Mouse (Mus musculus) hindbrain, embryonic 10.5 days (tissue): Measurements from ENCODE around the gene Pcnx3. TPM values are rescaled to one million over a fixed set of nuclear protein-coding genes. Genes with fewer than 3 reads are reported as not detected.

Source experiments
- DNase-seq: peaks from one replicate; pipeline ENCODE4 v3.0.0-alpha.2; 2017; ENCODE audit warnings: low spot score
- H3K27ac ChIP-seq: fragments of 300-500 bp; sonication (generic); 2 replicates; pipeline ENCODE4 v1.5.1; 2016; ENCODE audit warnings: mild to moderate bottlenecking, moderate library complexity
- H3K27me3 ChIP-seq: fragments of 300-500 bp; sonication (generic); 2 replicates; pipeline ENCODE4 v1.6.1; 2016; ENCODE audit warnings: mild to moderate bottlenecking; ENCODE audit not compliant: poor library complexity, insufficient read depth, severe bottlenecking
- H3K36me3 ChIP-seq: fragments of 300-500 bp; sonication (generic); 2 replicates; pipeline ENCODE4 v1.6.1; 2016; ENCODE audit warnings: mild to moderate bottlenecking, moderate library complexity
- H3K4me1 ChIP-seq: fragments of 300-500 bp; sonication (generic); replicated peaks from 2 replicates; pipeline ENCODE4 v1.6.1; 2016; ENCODE audit warnings: mild to moderate bottlenecking
- H3K4me3 ChIP-seq: fragments of 300-500 bp; sonication (generic); 2 replicates; pipeline ENCODE4 v1.5.1; 2016; ENCODE audit warnings: mild to moderate bottlenecking, moderate library complexity
- H3K9me3 ChIP-seq: fragments of 300-500 bp; sonication (generic); 2 replicates; pipeline ENCODE4 v1.6.1; 2016; ENCODE audit warnings: mild to moderate bottlenecking, moderate library complexity
- WGBS: fragments of 180-500 bp; shearing (Covaris S2); methylation state at CpG from one replicate; pipeline ENCODE4 v1.1.7; 2016; 5-methylcytosine and 5-hydroxymethylcytosine counted together
- polyA plus RNA-seq: library from polyadenylated mRNA; unstranded; fragments of >200 nt; fragmentation: Nextera tagmentation; extraction: Ambion mirVana; gene quantifications from 2 replicates; pipeline ENCODE4 v1.2.1, GENCODE M21; 2016

Pcnx3 gene
- polyA plus RNA-seq, 1 experiment from 2014 or later: 30.8 TPM

- no peak for DNase-seq
- H3K27me3 ChIP-seq: peaks cover 7% of the 10 kb centered on the region
- 71% methylated on average over 7 of the region's 7 CpGs for WGBS
- H3K4me3 ChIP-seq: peak overlapping the region; percentile 50
- H3K36me3 ChIP-seq: peaks cover 74% of the 10 kb centered on the region
- peaks cover 59% of the 10 kb centered on the region for H3K4me1 ChIP-seq
- H3K27ac ChIP-seq: peak overlapping the region; percentile 3; the same call in 1 of the 2 replicates
- no peaks in the 10 kb centered on the region for H3K9me3 ChIP-seq
These were observed 35.8 kb upstream of the Pcnx3 start for GRCm38 (mm10) chr19:5724549-5724941.

- Histone ChIP-seq H3K9me3 (no peaks in the 10 kb centered on the region), H3K27me3 (peaks cover 7% of the 10 kb centered on the region), H3K4me3 (peak overlapping the region; percentile 50; the same call in 1 of the 2 replicates), H3K27ac (peak overlapping the region; percentile 46; the same call in 1 of the 2 replicates), H3K36me3 (peaks cover 79% of the 10 kb centered on the region), H3K4me1 (peaks cover 56% of the 10 kb centered on the region)
- 71% methylated on average over 4 of the region's 4 CpGs for whole genome bisulfite sequencing
- no peak for DNase-seq
These were observed 35.3 kb upstream of the Pcnx3 start for GRCm38 (mm10) chr19:5723934-5724548.

GRCm38 (mm10) chr19:5722848-5723425, 34.2 kb upstream of the Pcnx3 start:
- Histone ChIP-seq H3K9me3 (no peaks in the 10 kb centered on the region), H3K36me3 (peaks cover 90% of the 10 kb centered on the region), H3K27ac (no peak overlapping the region), H3K27me3 (peaks cover 7% of the 10 kb centered on the region), H3K4me3 (peak overlapping the region; percentile 13; the same call in 1 of the 2 replicates), H3K4me1 (peaks cover 44% of the 10 kb centered on the region)
- no peak for DNase-seq
- 90% methylated on average over 7 of the region's 7 CpGs for WGBS

- peaks cover 41% of the 10 kb centered on the region for H3K4me1 ChIP-seq
- no peak overlapping the region for H3K4me3 ChIP-seq
- WGBS: 86% methylated on average over 6 of the region's 6 CpGs
- peaks cover 7% of the 10 kb centered on the region; the same call in 1 of the 2 replicates for H3K27me3 ChIP-seq
- no peaks in the 10 kb centered on the region for H3K9me3 ChIP-seq
- DNase-seq: no peak
- no peak overlapping the region for H3K27ac ChIP-seq
- H3K36me3 ChIP-seq: peaks cover 94% of the 10 kb centered on the region
These were observed 32.5 kb upstream of the Pcnx3 start for GRCm38 (mm10) chr19:5721233-5721632.

GRCm38 (mm10) chr19:5716955-5717354, 28.2 kb upstream of the Pcnx3 start:
- WGBS: 66% methylated on average over 10 of the region's 10 CpGs
- Histone ChIP-seq H3K27me3 (peaks cover 16% of the 10 kb centered on the region; the same call in 1 of the 2 replicates), H3K4me1 (peaks cover 43% of the 10 kb centered on the region), H3K4me3 (peak overlapping the region; percentile 9; the same call in 1 of the 2 replicates), H3K9me3 (no peaks in the 10 kb centered on the region), H3K27ac (no peak overlapping the region), H3K36me3 (peaks cover 76% of the 10 kb centered on the region)
- no peak for DNase-seq

- Histone ChIP-seq H3K36me3 (peaks cover 76% of the 10 kb centered on the region), H3K4me3 (peak overlapping the region; percentile 35), H3K9me3 (no peaks in the 10 kb centered on the region), H3K27ac (0 out of 2 replicates have a peak overlapping the region, but pooled peaks have one; percentile 16), H3K27me3 (peaks cover 16% of the 10 kb centered on the region; the same call in 1 of the 2 replicates), H3K4me1 (peaks cover 42% of the 10 kb centered on the region)
- DNase-seq: peak; percentile 56
- WGBS: 17% methylated on average over 43 of the region's 43 CpGs
These were observed 27.3 kb upstream of the Pcnx3 start for GRCm38 (mm10) chr19:5715793-5716688.

- no peak overlapping the region for H3K27ac ChIP-seq
- peaks cover 43% of the 10 kb centered on the region for H3K4me1 ChIP-seq
- no peak for DNase-seq
- WGBS: 9% methylated on average over 2 of the region's 2 CpGs
- no peaks in the 10 kb centered on the region for H3K9me3 ChIP-seq
- no peak overlapping the region for H3K4me3 ChIP-seq
- peaks cover 74% of the 10 kb centered on the region for H3K36me3 ChIP-seq
- peaks cover 16% of the 10 kb centered on the region; the same call in 1 of the 2 replicates for H3K27me3 ChIP-seq
These were observed 25.0 kb upstream of the Pcnx3 start for GRCm38 (mm10) chr19:5713730-5714129.

GRCm38 (mm10) chr19:5713255-5713654, 24.5 kb upstream of the Pcnx3 start:
- no peak overlapping the region for H3K27ac ChIP-seq
- H3K27me3 ChIP-seq: peaks cover 16% of the 10 kb centered on the region; the same call in 1 of the 2 replicates
- DNase-seq: no peak
- H3K9me3 ChIP-seq: no peaks in the 10 kb centered on the region
- H3K36me3 ChIP-seq: peaks cover 74% of the 10 kb centered on the region
- 75% methylated on average over 5 of the region's 5 CpGs for WGBS
- H3K4me3 ChIP-seq: no peak overlapping the region
- peaks cover 43% of the 10 kb centered on the region for H3K4me1 ChIP-seq

- Histone ChIP-seq H3K27ac (no peak overlapping the region), H3K9me3 (no peaks in the 10 kb centered on the region), H3K36me3 (peaks cover 74% of the 10 kb centered on the region), H3K27me3 (peaks cover 14% of the 10 kb centered on the region; the same call in 1 of the 2 replicates), H3K4me1 (peaks cover 36% of the 10 kb centered on the region), H3K4me3 (no peak overlapping the region)
- DNase-seq: no peak
- WGBS: 92% methylated on average over 14 of the region's 14 CpGs
These were observed 23.3 kb upstream of the Pcnx3 start for GRCm38 (mm10) chr19:5711907-5712460.

- H3K4me3 ChIP-seq: no peak overlapping the region
- H3K27ac ChIP-seq: no peak overlapping the region
- H3K36me3 ChIP-seq: peaks cover 78% of the 10 kb centered on the region
- peaks cover 29% of the 10 kb centered on the region for H3K4me1 ChIP-seq
- peak; percentile 64 for DNase-seq
- WGBS: 4% methylated on average over 3 of the region's 3 CpGs
- H3K27me3 ChIP-seq: peaks cover 9% of the 10 kb centered on the region; the same call in 1 of the 2 replicates
- H3K9me3 ChIP-seq: no peaks in the 10 kb centered on the region
These were observed 22.5 kb upstream of the Pcnx3 start for GRCm38 (mm10) chr19:5711218-5711617.

GRCm38 (mm10) chr19:5710581-5710980, 21.9 kb upstream of the Pcnx3 start:
- H3K9me3 ChIP-seq: no peaks in the 10 kb centered on the region
- H3K27me3 ChIP-seq: peaks cover 4% of the 10 kb centered on the region; the same call in 1 of the 2 replicates
- H3K4me3 ChIP-seq: no peak overlapping the region
- WGBS: 75% methylated on average over 8 of the region's 8 CpGs
- DNase-seq: no peak
- no peak overlapping the region for H3K27ac ChIP-seq
- H3K4me1 ChIP-seq: peaks cover 22% of the 10 kb centered on the region
- H3K36me3 ChIP-seq: peaks cover 79% of the 10 kb centered on the region

- Histone ChIP-seq H3K27me3 (no peaks in the 10 kb centered on the region), H3K36me3 (peaks cover 74% of the 10 kb centered on the region), H3K9me3 (no peaks in the 10 kb centered on the region), H3K4me1 (peaks cover 19% of the 10 kb centered on the region), H3K27ac (no peak overlapping the region), H3K4me3 (no peak overlapping the region)
- DNase-seq: no peak
- 92% methylated on average over 6 of the region's 6 CpGs for WGBS
These were observed 21.4 kb upstream of the Pcnx3 start for GRCm38 (mm10) chr19:5710068-5710467.
